Mouse (Mus musculus) erythroblast, embryonic 14.5 days (primary cell): ENCODE measurements around the gene Spon2. TPM values are rescaled to one million over a fixed set of nuclear protein-coding genes. Genes with fewer than 3 reads are reported as not detected.

Experiments used
- H3K27me3 ChIP-seq: 2 replicates; pipeline ENCODE4 v1.6.1; 2012; ENCODE audit warnings: inconsistent platforms; ENCODE audit not compliant: control insufficient read depth
- H3K36me3 ChIP-seq: 2 replicates; pipeline ENCODE4 v1.6.1; 2012; ENCODE audit warnings: mild to moderate bottlenecking, inconsistent platforms; ENCODE audit not compliant: control insufficient read depth
- H3K4me1 ChIP-seq: 2 replicates; pipeline ENCODE4 v1.6.1; 2012; ENCODE audit warnings: inconsistent platforms; ENCODE audit not compliant: control insufficient read depth
- H3K4me3 ChIP-seq: replicated peaks from 2 replicates; pipeline ENCODE3; 2012; ENCODE audit warnings: moderate library complexity, mild to moderate bottlenecking, inconsistent platforms
- H3K9me3 ChIP-seq: 2 replicates; pipeline ENCODE4 v1.6.1; 2012; ENCODE audit warnings: low read length, inconsistent platforms, mixed read lengths; ENCODE audit not compliant: control insufficient read depth
- GATA1 ChIP-seq: IDR thresholded peaks from 2 replicates; pipeline ENCODE4 v1.6.1; 2012; ENCODE audit warnings: low read length, inconsistent platforms, mixed read lengths
- TAL1 ChIP-seq: IDR thresholded peaks from 3 replicates; pipeline ENCODE4 v1.6.1; 2012; ENCODE audit warnings: low read length, inconsistent platforms, mixed read lengths
- polyA plus RNA-seq: library from polyadenylated mRNA; stranded (reverse); fragments of >175 nt; gene quantifications from 2 replicates; pipeline ENCODE4 v1.2.3, GENCODE M21; 2012

The Spon2 gene
- polyA plus RNA-seq, 1 experiment = 0.05 TPM

- H3K27me3 ChIP-seq = no peaks in the 10 kb centered on the region; the same call in 1 of the 2 replicates
- H3K4me1 ChIP-seq = peaks cover 4% of the 10 kb centered on the region
- H3K36me3 ChIP-seq = no peaks in the 10 kb centered on the region
- no peak for TF ChIP-seq GATA1
- TF ChIP-seq TAL1 = no peak
- H3K4me3 ChIP-seq = no peak overlapping the region
- no peaks in the 10 kb centered on the region for H3K9me3 ChIP-seq
Measured at GRCm38 (mm10) chr5:33193567-33193966, 24.7 kb downstream of the Spon2 start.

Other genes with a start within 250 kb of the Spon2 start
- 15.9 and 17.6 TPM in 2 replicates for gene Ywhah, start 199.6 kb downstream of the Spon2 start, polyA plus RNA-seq
- not detected in 2 replicates for gene Slc5a1, start 114.2 kb downstream of the Spon2 start, polyA plus RNA-seq
- gene Ctbp1, start 56.5 kb upstream of the Spon2 start, polyA plus RNA-seq = 61.9 and 68.6 TPM in 2 replicates
- 8.4 and 8.7 TPM in 2 replicates for gene Maea, start 117.1 kb upstream of the Spon2 start, polyA plus RNA-seq
- 0.09 and 0.12 TPM in 2 replicates for gene Uvssa, start 160.1 kb upstream of the Spon2 start, polyA plus RNA-seq
- not detected in 2 replicates for gene Nkx1-1, start 215.5 kb upstream of the Spon2 start, polyA plus RNA-seq